Mouse (Mus musculus) WW6 (cell line): ENCODE results near the gene Ang.

ENCODE experiments used
- DNase-seq: peaks from one replicate; pipeline ENCODE4 v3.0.0-alpha.2; 2013; ENCODE audit warnings: low read depth, low spot score

The Ang gene

DNA sequence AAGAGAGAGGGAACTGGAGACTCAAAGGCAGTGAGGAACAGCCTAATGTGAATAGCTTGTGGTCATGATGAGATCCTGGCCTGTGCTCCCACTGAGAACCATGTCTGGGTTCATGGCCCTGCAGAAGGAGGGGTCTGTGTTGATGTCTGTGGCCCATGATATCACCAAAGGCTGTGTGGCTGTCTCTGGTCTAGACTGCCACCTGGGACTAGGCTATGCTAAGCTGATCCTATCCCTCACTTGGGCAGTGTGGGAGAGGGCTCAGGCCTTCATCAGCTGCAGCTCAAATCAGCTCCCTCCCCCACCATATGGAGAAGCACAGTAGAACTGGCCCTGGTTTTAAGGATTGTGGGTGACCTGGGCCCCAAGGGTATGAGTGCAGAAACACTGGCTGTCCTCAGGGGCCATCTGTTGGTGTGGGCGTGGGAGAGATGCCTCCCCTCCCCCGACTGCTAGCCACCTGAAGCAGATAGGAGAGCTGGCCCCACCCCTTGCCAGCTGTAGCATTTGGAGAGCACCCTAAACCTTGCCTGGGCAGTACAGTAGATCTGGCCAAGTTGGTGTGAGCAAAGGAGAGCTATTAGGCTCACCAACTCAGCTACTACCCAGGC, 36.8 kb downstream of the Ang start:
- DNase-seq = no peak

- no peak for DNase-seq
These were observed 38.0 kb downstream of the Ang start for GRCm38 (mm10) chr14:51128775-51129623.

GRCm38 (mm10) chr14:51129624-51129975, 38.6 kb downstream of the Ang start:
- no peak for DNase-seq

GRCm38 (mm10) chr14:51130315-51130940, 39.5 kb downstream of the Ang start:
- DNase-seq = no peak

GRCm38 (mm10) chr14:51131086-51131815, 40.3 kb downstream of the Ang start:
- no peak for DNase-seq

GRCm38 (mm10) chr14:51132372-51132771, 41.4 kb downstream of the Ang start:
- DNase-seq = no peak

- no peak for DNase-seq
These were observed 49.4 kb downstream of the Ang start for GRCm38 (mm10) chr14:51140342-51140741.

GRCm38 (mm10) chr14:51142119-51142518, 51.2 kb downstream of the Ang start:
- DNase-seq = no peak

DNA sequence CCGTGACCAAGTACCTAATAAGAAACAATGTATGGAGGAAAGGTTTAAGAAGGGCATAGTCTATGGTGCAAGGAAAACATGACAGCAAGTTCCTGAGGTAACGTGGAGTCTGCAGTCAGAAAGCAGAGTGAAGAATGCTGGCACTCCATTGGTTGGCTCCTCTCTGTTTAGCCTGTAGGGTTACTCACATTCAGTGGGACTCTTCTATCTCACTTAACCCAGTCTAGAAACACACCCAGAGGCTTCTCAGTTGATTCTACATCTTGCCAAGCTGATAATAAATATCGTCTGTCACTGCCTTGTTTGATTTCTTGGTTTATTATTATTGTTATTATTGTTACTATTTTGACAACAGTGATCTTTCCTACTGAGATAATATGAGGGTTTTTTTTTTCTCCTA, 51.6 kb downstream of the Ang start:
- no peak for DNase-seq

DNA sequence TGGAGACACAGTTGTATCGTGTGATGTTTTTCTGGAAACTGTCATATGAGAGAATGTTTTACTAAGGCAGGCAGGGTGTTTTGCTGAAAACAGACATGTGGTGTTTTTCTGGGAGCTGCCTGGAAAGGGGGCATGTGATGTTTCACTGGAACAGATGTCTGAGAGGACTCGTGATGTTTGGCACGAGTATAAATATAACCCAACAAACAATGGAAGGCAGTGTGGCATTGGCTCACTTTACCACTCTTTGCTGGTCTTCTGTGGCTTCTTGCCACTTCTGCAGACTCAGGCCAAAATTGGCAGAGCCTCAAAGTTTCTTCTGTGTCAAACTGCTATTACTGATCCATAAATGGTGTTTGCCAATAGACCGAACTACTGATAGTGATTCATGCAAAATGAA, 52.3 kb downstream of the Ang start:
- DNase-seq = no peak

- DNase-seq = no peak
These were observed 53.0 kb downstream of the Ang start for GRCm38 (mm10) chr14:51143937-51144336.

GRCm38 (mm10) chr14:51144451-51144850, 53.5 kb downstream of the Ang start:
- no peak for DNase-seq

DNA sequence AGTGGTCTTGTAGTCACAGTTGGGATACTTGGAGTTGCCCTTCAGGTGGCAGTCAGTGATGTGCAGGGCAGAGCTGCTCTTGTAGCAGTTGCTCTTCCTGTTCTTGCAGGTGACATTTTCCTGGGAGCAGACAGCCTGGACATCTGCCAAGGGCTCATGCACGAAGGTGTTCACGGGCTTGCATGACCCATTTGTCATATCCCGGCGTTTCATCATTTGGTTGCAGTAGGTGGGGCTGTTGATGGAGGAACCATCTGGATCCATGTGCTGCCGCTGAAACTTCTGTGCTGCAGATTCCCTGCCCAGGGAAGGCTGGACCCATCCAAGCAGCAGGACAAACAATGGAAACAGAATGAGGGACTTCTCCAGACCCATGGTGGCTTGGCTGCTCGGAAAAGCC, 54.6 kb downstream of the Ang start:
- DNase-seq = no peak

DNA sequence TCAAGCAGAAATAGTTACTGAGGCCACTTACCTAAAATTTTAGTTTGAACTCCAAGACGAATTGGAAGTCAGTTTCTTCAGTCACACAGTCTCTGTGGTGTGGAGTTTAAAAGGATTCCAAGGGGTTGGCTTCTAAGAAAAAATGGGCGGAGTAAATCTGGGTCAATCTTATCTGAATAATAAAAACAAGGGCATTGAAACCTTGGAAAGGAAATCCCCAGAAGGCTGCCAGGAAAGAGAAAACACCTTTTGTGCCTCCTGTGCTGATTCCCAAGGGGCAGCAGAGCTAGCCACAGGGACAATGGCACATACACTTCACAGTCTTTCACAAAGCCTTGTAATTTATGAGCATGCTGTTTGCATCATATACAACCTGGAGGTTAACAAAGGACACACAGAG, 55.7 kb downstream of the Ang start, which contains the start of gene Rnase1:
TSS of gene Rnase1 (minus strand) at position 101 of the 400 bp plus-strand sequence.
- no peak for DNase-seq

GRCm38 (mm10) chr14:51148006-51148405, 57.1 kb downstream of the Ang start:
- no peak for DNase-seq

DNA sequence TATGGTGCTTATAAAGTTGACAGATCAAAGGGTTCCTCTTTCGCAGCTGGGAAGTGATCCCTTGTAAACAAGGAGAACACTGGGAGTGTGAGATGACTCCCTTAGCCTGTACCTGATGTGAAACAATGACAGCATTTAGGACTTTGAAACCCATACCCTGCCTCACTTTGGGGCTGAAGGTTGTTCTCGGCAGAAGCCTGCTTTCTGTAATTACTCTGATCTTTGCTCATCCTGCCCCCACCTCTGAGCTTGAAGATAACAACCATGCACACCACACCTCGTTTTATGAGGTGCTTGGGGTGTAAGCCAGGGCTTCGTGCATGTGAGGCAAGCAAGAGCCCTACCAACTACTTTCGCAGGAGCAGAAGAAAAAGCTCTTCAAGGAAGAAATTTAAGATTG, 58.2 kb downstream of the Ang start:
- DNase-seq = no peak

GRCm38 (mm10) chr14:51150206-51150831, 59.4 kb downstream of the Ang start:
- DNase-seq = no peak
